Comparison of ENCODE assay signal across 29 mouse cellular contexts in genomic region chr3:146931190-146931589, GRCm38 (mm10).
"Had no signal": no experiment of that assay in that cellular context is flagged by ENCODE, and none has a peak within 500 bp of the region (broad histone marks: within the 10 kb centered on the region; RNA-seq: fewer than 3 reads in every experiment).

No protein-coding gene starts in this region.

- H3K27ac ChIP-seq: limb, embryonic 10.5 days; limb, embryonic 12.5 days; limb, embryonic 13.5 days; limb, embryonic 15.5 days; liver, embryonic 12.5 days; liver, embryonic 13.5 days; liver, embryonic 14.5 days; liver, embryonic 15.5 days; lung, embryonic 15.5 days; macrophage; midbrain, embryonic 10.5 days; midbrain, embryonic 12.5 days; midbrain, embryonic 13.5 days; midbrain, embryonic 15.5 days had no signal

- H3K27me3 ChIP-seq: limb, embryonic 12.5 days; limb, embryonic 13.5 days; limb, embryonic 15.5 days; liver, embryonic 12.5 days; liver, embryonic 13.5 days; liver, embryonic 15.5 days; lung, embryonic 15.5 days; megakaryocyte, embryonic 14.5 days; midbrain, embryonic 12.5 days; midbrain, embryonic 13.5 days; midbrain, embryonic 15.5 days had no signal

- H3K4me1 ChIP-seq: limb, embryonic 12.5 days; limb, embryonic 13.5 days; limb, embryonic 15.5 days; liver, embryonic 12.5 days; liver, embryonic 13.5 days; liver, embryonic 15.5 days; lung, embryonic 15.5 days; megakaryocyte, embryonic 14.5 days; midbrain, embryonic 10.5 days; midbrain, embryonic 12.5 days; midbrain, embryonic 13.5 days; midbrain, embryonic 15.5 days had no signal

- H3K9me3 ChIP-seq: limb, embryonic 10.5 days; limb, embryonic 12.5 days; limb, embryonic 15.5 days; liver, embryonic 12.5 days; liver, embryonic 13.5 days; liver, embryonic 15.5 days; lung, embryonic 15.5 days; midbrain, embryonic 10.5 days; midbrain, embryonic 12.5 days; midbrain, embryonic 13.5 days; midbrain, embryonic 15.5 days had no signal

- H3K4me3 ChIP-seq: limb, embryonic 10.5 days; limb, embryonic 12.5 days; limb, embryonic 13.5 days; limb, embryonic 15.5 days; liver, embryonic 12.5 days; liver, embryonic 13.5 days; liver, embryonic 15.5 days; lung, embryonic 15.5 days; midbrain, embryonic 10.5 days; midbrain, embryonic 12.5 days; midbrain, embryonic 13.5 days; midbrain, embryonic 15.5 days; myocyte had no signal

- H3K4me2 ChIP-seq: limb, embryonic 12.5 days; limb, embryonic 13.5 days; limb, embryonic 15.5 days; liver, embryonic 11.5 days; liver, embryonic 12.5 days; liver, embryonic 13.5 days; liver, embryonic 15.5 days; lung, embryonic 14.5 days; lung, embryonic 15.5 days; midbrain, embryonic 11.5 days; midbrain, embryonic 12.5 days; midbrain, embryonic 13.5 days; midbrain, embryonic 15.5 days had no signal

- DNase-seq: left cerebral cortex, postnatal 4 days; liver; liver, embryonic 13.5 days; liver, postnatal 0 days; lung, adult 18-20 months; lung, adult 2 months; lung, embryonic 14.5 days; lung, postnatal 10 days; lung, postnatal 14 days; lung, postnatal 36 days; lung, postnatal 4 days; midbrain, embryonic 14.5 days had no signal

- H3K36me3 ChIP-seq: limb, embryonic 10.5 days; limb, embryonic 15.5 days; liver, embryonic 12.5 days; liver, embryonic 13.5 days; lung, embryonic 15.5 days had no signal

- H3K9ac ChIP-seq: limb, embryonic 12.5 days; limb, embryonic 13.5 days; limb, embryonic 15.5 days; liver, embryonic 12.5 days; liver, embryonic 13.5 days; liver, embryonic 14.5 days; liver, embryonic 15.5 days; liver, postnatal 0 days; lung, embryonic 14.5 days; lung, embryonic 15.5 days; midbrain, embryonic 12.5 days; midbrain, embryonic 13.5 days; midbrain, embryonic 15.5 days had no signal
